Mouse (Mus musculus) gastrocnemius, adult 8-10 months (tissue): ENCODE measurements around the gene Gpbp1l1. TPM values are rescaled to one million over a fixed set of nuclear protein-coding genes. Genes with fewer than 3 reads are reported as not detected.

Experiments
- DNase-seq, 2 experiments: peaks; one replicate each; pipeline ENCODE4 v3.0.0; 2022; ENCODE audit warnings: low spot score in 2 of 2
- total RNA-seq, 4 experiments: library from RNA; stranded (reverse); gene quantifications; 2 replicates each; pipeline ENCODE4 v1.2.4; 2022

Gene Gpbp1l1
- 10 to 100 TPM; 36.3 to 45.8 (median 37.0) TPM for total RNA-seq

DNA sequence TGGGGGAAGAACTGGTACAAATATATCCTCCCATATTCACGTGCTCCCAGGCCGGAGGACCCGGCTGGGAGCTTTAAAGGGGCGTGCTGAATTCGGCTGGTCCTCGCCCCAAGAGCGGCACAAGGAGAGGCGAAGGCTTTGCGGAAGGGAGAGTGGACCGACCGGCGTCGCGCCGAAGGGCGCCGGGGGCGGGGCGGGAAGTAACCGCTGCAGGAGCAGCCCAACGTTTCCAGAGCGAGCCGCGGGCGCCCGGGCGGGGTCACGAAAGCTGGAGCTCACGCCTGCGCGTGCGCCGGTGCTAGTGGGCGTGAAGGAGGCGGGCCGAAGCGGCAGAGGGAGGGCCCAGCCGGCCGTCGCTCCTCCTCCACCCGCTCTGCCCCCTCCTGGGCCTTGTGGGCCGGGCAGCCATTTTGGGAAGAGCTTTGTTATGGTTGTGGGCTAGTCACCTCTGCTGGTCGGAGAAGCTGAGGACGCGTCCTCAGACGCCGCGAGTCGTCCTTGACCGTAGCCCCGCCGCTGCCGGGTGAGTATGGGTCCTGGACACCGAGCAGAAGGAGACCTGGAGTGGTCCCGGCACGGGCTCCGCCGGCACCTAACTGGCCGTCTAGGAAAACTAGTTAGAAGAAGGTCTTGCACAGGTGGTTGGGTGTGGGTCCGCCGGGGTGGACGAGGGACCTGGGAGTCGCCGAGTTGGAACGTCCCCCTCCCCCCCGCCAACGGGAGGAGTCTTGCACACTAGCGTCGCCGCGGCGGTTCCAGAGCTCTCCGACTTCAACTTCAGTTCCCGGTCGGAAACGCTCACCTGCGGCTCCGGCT lies at the start of gene Gpbp1l1:
Gpbp1l1 (plus strand) TSS at position 353 of the 816 bp plus-strand sequence.
- peak; percentile 97 for DNase-seq

DNA sequence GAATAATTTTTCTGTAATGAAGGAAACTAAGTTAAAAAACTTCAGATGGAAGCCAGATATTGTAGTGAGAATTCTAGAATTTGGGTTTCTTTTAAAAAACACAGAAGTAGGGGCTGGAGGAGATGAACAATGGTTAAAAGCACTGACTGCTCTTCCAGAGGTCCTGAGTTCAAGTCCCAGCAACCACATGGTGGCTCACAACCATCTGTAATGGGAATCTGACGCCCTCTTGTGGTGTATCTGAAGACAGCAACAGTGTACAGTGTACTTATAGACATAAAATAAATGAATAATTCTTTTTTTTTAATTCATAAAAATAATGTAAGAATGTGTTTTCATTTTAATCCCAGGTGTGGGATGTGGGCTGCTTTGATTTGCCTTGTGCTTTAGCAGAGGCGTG lies 26.3 kb upstream of the Gpbp1l1 start:
- no peak for DNase-seq

DNA sequence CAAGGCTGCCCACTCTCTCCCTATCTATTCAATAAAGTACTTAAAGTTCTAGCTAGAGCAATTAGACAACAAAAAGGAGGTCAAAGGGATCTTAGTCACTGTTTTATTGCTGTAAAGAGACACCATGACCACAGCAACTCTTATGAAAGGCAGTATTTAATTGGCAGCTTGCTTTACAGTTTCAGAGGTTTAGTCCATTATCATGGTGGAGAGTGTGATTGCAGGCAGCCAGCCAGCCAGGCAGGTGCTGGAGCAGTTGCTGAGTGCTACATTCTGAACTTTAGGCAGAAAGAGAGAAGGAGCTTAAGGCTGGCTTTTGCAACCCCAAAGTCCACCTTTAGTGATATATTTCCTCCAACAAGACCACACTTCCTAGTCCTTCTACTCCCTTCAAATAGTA lies 21.1 kb upstream of the Gpbp1l1 start:
- no peak for DNase-seq

DNA sequence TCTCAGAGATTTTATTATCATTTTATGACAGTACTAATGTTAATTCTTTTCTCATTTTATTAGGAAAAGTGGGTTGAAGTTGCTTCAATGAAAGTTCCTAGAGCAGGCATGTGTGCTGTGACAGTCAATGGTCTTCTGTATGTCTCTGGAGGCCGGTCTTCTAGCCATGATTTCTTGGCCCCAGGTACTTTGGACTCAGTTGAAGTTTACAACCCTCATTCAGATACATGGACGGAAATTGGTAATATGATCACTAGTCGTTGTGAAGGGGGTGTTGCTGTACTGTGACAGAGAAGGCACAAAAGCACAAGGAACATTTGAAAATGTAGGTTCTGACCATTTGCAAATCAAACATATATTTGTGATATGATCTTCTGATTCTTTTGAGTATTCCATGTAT lies 19.7 kb upstream of the Gpbp1l1 start:
- no peak for DNase-seq

DNA sequence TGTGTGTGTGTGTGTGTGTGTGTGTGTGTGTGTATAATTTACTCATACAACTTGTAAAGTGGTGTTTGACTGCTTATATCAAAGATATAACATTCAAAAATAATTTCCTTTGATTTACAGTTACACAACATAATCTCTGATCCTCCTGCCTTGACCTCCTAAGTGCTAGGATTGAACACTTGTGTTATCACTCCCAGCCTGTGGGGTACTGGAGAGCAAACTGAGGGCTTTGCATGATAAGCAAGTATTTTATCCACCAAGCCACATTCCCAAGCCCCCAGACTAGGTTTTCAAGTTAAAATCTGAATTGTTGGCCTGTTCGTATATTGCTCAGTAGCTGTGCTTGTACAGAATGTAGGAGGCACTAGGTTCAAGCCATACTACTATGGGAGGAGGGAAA lies 7.0 kb upstream of the Gpbp1l1 start:
- DNase-seq, result no peak

DNA sequence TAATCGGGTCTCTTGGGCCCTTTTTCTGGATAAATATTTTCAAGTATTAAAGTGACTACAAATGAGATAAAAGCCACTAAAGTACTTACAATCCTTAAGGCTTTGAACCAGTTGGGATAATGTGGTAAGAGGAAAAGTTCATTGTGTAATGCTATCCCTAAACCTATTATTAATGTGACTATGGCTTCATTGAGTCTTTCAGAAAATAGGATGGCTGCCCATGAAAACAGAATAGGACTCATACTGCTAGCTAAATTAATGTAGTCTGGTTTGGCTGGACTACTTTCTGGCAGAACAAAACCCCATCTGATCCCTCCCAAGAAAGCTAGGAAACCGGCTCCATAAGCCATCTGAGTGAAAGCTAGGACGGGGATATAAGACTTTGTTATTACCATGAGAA lies 4.4 kb upstream of the Gpbp1l1 start:
- no peak for DNase-seq

DNA sequence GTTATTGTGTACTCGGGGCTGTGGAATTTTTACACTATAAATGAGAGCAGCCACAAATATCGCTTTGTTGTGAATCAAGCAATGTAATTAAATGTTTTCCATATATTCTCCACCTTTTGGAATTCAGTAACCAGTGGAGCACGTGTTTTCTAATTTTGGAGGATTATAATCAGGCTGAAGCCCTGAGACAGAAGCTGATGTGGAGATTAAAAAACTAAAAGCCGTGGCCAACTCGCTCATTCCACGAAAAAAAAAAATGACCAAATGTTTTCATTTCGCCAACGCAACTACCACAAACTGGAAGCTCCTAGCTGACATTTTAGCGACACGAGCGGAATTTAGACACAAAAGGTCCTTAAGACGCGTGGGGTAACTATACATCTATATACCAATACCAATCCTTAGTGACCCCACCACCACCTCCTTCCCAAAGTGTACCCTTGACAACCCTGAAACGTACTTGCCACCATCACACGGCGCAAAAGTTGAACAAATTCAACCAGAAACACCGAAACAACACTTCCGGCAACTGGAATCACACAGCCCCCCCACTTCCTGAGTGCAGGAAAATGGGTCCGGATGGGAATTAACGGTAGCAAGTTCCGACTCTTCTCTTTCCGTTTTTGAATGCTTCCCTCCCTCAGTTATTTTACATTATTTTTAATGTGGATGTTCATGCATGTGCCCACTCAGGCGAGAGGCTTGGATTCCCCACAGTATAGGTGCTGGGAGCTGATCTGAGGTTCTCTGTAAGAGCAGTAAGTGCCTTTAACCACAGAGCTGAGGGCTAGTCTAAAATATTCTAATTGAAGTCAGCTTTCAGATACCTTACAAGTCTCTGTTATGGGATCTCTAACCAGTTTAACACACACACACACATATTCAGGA lies 1.8 kb upstream of the Gpbp1l1 start, which contains the start of gene Tmem69:
Tmem69 (minus strand) TSS at position 524 of the 888 bp plus-strand sequence.
- DNase-seq, result peak; percentile 41 to 54

DNA sequence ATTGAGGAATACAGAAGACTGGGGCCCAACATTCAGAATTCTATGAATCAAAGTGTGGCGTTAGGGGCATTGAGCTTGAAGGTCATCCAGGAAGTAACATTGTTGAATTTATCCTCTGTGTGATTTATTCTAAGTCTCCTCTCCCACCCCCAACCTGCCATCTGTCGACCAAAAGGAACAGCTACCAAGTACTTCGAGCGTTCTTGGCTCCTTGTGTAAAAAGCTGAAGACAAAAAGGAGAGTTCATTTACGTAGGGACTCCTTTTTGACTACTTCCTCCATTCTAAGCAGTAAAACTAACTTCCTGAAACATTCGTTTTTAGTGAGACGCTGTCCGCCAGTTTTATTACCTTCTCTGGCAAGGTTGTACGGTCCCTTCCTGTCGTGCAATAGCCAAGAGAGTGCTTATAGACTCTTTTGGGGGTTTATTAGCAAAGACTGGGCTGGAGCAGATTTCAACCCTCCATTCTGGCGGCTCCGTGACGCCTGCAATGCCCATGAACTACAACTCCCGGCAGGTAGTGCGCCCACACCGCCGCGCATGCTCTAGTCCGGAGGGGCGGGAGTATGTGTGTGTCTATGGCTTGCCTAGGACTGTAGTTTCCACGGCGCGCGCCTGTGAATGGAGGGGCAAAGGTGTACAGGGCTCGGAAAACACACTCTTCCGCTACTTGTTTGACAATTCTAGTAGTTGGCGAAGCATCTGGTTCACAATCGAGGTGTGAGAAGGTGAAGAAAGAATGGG lies 725 bp upstream of the Gpbp1l1 start:
- peak; percentile 90 to 92 for DNase-seq

DNA sequence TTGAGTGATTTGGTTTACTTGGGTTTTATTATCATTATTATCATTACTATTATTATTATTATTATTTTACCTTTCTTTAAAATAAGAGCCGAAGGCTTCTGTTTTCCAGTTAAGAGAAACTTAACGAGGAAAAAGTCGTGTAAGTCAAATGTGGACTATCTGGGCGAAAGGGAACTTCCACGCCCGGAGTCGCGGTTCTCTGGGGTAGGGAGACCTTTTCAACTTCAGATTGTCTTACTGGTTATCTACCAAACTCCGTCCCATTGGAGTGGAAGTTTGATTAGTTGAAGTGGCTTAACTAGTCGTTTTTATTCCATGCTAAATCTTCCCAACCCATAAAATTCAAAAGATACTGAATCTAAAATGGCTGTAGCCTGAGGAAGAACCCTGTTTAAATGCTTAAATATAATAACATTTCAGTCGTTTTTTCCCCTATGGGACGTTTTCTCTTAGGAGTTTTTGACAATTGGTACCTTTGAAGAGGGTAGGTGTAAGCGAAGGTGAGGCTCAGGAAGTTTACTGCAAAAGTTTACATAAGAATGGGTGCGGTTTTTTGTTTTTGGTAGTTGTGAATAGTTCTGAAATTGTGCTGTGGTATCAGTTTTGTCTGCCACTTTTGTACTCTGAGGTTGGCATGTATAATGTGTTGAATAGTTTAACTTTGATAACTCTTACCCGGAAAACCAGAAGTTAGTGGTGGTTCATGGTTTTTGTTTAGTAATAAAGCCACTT lies 859 bp downstream of the Gpbp1l1 start:
- DNase-seq, result no peak

DNA sequence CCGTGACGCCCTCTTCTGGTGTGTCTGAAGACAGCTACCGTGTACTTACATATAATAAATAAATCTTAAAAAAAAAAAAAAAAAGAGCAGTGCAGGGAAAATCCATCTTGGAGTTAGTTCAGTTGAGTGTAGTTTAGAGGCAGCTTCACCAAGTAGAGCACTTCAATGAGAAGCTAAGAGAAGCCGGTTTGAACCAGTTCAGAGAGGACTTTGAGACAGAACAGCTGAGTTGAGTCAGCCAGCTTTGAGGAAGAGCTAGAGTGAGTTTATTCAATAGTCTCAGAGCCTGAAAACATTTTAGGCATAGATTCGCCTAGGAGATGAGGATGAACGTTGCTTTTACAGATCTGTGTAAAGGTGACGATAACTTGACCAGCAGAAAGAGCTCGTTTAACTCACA lies 38.3 kb downstream of the Gpbp1l1 start:
- no peak for DNase-seq

DNA sequence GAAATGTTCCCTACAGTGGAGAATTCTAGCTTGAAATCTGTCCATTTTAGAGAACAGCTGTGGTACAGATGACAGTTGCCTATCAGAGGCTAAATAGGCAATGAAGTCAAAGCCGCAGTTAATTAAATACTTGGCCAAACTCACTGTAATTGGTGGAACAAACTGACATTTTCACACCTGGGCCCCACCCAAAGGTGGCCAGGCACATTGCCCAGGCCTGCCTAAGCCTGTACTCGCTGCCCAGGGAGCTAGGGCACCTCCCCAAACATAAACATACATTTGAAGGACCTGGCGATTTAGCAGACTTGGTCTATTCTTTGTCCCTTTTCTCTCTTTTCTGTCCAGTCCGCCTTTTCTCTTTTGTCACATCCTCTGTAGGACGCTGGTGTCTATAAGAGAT lies 38.9 kb downstream of the Gpbp1l1 start, which contains the start of gene Ccdc17:
Ccdc17 (plus strand) TSS at position 276 of the 400 bp plus-strand sequence.
- no peak for DNase-seq

DNA sequence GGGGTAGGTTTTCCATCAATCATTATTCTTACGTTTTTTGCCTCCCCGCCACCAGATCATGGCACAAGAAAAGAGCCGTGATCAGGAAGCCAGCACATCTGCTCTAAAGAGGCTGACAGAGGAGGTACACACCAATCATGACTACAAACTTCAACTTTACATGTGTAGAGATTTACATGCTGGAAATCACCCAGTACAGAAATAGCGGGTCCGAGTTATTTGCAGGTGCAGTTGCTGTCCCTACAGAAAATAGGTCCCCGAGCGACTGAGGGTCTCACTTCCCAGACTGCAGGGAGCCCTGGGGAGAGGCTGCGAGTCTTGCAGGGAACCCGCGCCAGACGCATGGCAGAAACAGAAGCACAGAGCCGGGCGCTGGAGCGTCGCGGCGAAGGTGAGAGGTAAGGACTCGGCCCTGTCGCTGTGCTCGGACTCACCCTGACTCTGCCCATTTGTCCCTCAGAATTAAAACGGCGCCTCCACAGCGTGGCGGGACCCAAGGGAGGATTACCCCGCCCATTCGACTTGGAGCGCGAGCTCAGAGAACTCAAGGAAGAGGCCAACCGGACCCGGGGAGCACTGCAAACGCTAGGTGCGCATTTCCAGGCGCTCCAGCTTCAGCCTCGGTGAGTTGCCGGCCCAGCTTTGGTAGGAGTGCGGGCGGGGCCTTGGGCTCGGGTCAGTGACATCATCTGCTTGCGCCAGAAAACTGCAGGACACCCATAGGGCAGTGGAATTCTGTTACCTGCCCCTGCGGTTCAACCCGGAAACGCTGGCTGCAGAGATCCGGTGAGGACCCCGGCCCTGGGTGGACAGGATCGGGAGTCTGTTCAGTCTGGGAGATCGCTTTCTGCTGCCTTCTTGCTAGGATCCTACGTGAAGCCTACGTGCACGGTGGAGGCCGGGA lies 39.8 kb downstream of the Gpbp1l1 start:
- peak; percentile 74 to 81 for DNase-seq

DNA sequence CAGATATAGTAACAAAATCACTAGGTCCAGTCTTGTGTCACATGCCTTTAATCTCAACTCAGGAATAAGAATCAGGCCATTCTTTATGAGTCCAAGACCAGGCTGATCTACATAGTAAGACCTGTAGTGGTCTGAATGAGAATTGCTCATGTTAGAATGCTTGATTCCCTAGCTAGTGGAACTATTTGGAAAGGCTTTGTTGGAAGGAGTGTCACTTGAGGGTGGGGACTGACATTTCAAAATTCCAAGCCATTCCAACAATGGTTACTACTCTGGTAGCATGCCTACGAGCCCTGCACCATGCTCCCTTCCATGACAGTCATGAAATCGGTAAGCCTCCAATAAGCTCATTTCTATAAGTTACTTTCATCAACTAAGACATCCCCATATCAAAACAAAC lies 55.2 kb downstream of the Gpbp1l1 start:
- no peak for DNase-seq

DNA sequence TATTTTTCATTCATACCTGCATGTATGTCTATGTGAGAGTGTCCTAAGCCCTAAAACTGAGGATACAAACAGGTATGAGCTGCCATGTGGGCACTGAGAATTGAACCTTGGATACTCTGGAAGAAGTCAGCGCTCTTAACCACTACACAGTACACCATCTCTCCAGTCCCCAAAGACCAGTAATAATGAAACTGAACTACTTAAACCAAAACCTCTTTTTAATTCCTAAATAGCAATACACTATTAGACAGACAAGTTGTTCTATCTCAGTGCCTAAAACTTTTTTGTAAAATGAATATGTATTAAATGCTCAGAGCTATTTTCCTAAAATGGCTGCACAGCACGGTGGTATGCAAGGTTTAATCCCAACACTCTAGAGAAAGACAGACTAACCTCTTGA lies 57.8 kb downstream of the Gpbp1l1 start:
- DNase-seq, result no peak

DNA sequence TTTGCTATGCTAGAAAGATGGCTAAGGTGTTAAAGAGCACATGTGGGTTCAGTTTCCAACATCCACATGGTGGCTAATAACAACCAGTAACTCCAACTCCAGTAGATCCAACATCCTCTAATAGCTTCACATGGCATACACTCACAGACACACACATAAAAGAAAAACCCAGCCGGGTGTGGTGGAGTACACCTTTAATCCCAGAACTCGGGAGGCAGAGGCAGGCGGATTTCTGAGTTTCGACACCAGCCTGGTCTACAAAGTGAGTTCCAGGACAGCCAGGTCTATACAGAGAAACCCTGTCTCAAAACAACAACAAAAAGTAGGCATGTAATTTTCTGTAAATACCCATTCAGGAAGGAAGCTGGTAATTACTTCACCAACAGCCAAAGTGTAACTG lies 67.4 kb downstream of the Gpbp1l1 start:
- no peak for DNase-seq

DNA sequence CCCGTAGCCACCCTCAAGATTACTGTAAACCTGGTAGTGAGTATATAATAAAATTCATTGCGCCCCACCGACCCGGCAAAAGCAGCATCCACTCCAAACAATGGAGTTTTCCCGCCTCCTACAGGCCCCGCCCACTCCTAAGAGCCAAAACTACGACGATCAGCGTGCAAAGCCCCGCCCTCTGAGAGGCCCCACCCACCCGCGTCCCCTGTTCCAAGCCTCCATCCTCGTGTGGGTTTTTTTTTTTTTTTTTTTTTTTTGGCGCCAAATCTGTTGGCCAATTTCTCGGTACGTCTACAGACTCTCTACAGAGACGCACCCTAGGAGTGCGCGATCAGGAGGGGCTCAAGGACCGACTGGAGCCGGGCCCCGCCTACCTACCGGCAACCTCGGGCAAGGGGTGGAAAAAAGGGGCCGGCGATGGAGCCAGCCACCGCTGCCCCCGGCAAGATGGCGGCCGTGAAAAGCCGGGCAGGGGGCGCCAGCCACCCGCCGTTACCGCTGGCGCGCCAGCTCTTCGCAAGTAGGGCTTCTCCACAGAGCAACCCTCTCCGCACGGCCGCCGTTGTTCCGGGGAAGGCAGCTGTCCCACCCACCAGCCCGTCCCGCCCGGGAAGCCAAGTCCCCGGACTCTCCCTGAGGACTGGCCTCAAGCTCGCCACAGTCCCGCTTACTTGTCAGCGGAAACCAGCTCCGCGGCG lies 69.3 kb downstream of the Gpbp1l1 start:
- peak; percentile 36 to 53 for DNase-seq

DNA sequence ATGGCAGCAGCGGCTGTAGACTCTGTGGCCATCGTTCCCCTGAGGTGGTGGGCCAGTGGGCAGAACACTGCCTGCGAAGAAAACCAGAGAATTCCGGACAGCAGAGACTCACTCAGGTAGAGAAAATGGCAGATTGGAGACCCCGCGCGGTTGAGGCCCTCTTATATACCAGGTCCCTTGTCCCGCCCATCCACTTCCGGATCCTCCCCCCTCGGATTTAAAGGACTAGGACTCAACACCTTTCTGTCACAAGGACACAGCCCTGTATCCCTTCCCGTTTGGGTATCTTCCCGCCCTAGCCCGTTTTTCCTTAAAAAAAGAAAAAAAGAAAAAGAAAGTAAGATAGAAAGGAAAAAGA lies 69.9 kb downstream of the Gpbp1l1 start:
- peak; percentile 88 to 92 for DNase-seq

DNA sequence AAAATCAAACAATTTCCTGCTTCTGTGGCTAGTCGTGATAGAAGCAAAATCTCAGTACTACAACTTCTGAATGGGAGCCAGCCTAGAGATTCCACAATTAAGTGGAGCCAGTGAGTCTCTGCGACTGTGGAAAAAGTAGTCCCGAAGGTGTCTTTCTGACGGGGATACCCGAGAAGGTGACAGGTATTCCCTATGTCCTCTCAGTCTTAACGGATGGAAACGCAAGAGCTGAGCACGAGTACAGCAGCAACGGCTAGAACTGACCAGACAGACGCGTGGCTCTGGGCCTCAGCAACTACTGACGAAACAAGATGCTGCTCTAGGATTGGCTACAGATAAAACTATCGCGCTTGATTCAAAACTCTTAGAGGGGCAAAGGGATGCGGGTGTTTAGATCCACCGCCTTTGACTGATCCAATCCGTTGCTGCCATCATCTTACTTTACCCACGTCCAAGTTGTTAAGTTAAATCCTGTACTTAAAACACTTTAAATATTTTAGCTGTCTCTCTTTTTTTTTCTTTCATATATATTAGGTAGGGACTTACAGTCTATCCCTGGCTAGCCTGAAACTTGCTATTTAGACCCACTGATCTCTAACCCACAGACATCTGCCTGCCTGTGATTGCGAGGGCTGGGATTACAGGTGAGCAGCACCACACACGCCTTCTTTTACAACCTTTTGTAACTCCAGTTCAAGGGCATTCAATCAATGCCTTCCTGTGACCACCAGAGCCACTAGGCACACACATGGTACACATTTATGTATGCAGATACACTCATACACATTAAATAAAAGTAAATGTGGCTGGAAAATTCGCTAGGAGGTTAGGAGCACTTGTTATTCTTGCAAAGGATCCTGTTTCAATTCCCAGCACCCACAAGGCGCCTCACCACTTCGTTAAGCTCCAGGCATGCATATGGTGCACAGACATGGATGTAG lies 70.5 kb downstream of the Gpbp1l1 start, which contains the start of gene Nasp:
Nasp (minus strand) TSS at position 220 of the 941 bp plus-strand sequence.
- peak; percentile 70 to 75 for DNase-seq
